Mouse (Mus musculus) stomach, embryonic 14.5 days (tissue): ENCODE results near the gene Ublcp1. TPM values are rescaled to one million over a fixed set of nuclear protein-coding genes. Genes with fewer than 3 reads are reported as not detected.

ENCODE experiments used
- ATAC-seq: fragments of 200-750 bp; cut with Nextera tagmentation; 2 replicates; pipeline ENCODE4 v1.8.0; 2017; ENCODE audit warnings: low read depth, moderate TSS enrichment; ENCODE audit not compliant: insufficient number of reproducible peaks, insufficient read depth, low FRiP score
- H3K27ac ChIP-seq: fragments of 300-500 bp; sonication (generic); 2 replicates; pipeline ENCODE4 v1.5.1; 2014; ENCODE audit warnings: mild to moderate bottlenecking, low read length, moderate library complexity, mixed read lengths
- H3K27me3 ChIP-seq: fragments of 300-500 bp; sonication (generic); 2 replicates; pipeline ENCODE4 v1.6.1; 2014; ENCODE audit warnings: low read length, control low read depth, mixed read lengths; ENCODE audit not compliant: control insufficient read depth, insufficient read depth
- H3K36me3 ChIP-seq: fragments of 300-500 bp; sonication (generic); 2 replicates; pipeline ENCODE4 v1.6.1; 2014; ENCODE audit warnings: mild to moderate bottlenecking, control low read depth, low read length, moderate library complexity, mixed read lengths; ENCODE audit not compliant: control insufficient read depth, insufficient read depth
- H3K4me1 ChIP-seq: fragments of 300-500 bp; sonication (generic); 2 replicates; pipeline ENCODE4 v1.6.1; 2014; ENCODE audit warnings: low read length, control low read depth, mixed read lengths; ENCODE audit not compliant: control insufficient read depth, insufficient read depth
- H3K4me2 ChIP-seq: fragments of 300-500 bp; sonication (generic); replicated peaks from 2 replicates; pipeline ENCODE4 v1.6.1; 2014; ENCODE audit warnings: low read depth, low read length, control low read depth
- H3K4me3 ChIP-seq: fragments of 300-500 bp; sonication (generic); 2 replicates; pipeline ENCODE4 v1.5.1; 2014; ENCODE audit warnings: low read depth, low read length, control low read depth
- H3K9ac ChIP-seq: fragments of 300-500 bp; sonication (generic); replicated peaks from 2 replicates; pipeline ENCODE4 v1.6.1; 2014; ENCODE audit warnings: low read depth, mild to moderate bottlenecking, control low read depth, low read length, moderate library complexity, mixed read lengths
- H3K9me3 ChIP-seq: fragments of 300-500 bp; sonication (generic); 2 replicates; pipeline ENCODE4 v1.6.1; 2016; ENCODE audit warnings: low read depth, low read length, control low read depth; ENCODE audit not compliant: control insufficient read depth
- WGBS: fragments of 180-500 bp; shearing (Covaris S2); extraction: QIAGEN DNeasy Blood & Tissue Kit; methylation state at CpG from one replicate; pipeline ENCODE4 v1.1.7; 2014; 5-methylcytosine and 5-hydroxymethylcytosine counted together
- polyA plus RNA-seq: library from polyadenylated mRNA; unstranded; fragments of >200 nt; fragmentation: Nextera tagmentation; extraction: Ambion mirVana; gene quantifications from 2 replicates; pipeline ENCODE4 v1.2.1, GENCODE M21; 2014

The Ublcp1 gene
- polyA plus RNA-seq, 1 experiment from 2014 or later: 61.9 TPM

DNA sequence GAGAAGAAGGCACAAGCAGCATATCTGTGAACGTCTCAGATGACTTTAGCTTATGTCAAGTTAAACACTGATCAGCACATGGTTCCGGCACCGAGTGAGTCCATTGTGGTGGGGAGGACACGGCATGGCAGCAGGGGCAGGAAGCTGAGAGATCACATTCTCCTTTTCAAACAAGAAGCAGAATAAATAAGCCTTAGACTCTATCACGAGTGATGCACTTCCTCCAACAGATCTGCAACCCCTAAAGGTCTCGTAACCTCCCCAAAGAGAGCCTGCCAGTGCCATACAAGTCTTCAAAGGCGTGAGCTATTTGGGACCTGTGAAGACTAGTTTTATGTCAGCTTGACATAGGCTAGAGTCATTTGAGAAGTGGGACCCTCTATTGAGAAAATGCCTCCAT, 30.7 kb upstream of the Ublcp1 start:
- Histone ChIP-seq H3K4me2 (no peak overlapping the region), H3K9ac (no peak overlapping the region), H3K27me3 (no peaks in the 10 kb centered on the region), H3K27ac (no peak overlapping the region), H3K36me3 (no peaks in the 10 kb centered on the region), H3K4me1 (0 out of 2 replicates have a peak, but pooled peaks cover 5% of the 10 kb centered on the region), H3K9me3 (no peaks in the 10 kb centered on the region), H3K4me3 (no peak overlapping the region)
- ATAC-seq: no peak
- WGBS: 72% methylated on average over 7 of the region's 7 CpGs

DNA sequence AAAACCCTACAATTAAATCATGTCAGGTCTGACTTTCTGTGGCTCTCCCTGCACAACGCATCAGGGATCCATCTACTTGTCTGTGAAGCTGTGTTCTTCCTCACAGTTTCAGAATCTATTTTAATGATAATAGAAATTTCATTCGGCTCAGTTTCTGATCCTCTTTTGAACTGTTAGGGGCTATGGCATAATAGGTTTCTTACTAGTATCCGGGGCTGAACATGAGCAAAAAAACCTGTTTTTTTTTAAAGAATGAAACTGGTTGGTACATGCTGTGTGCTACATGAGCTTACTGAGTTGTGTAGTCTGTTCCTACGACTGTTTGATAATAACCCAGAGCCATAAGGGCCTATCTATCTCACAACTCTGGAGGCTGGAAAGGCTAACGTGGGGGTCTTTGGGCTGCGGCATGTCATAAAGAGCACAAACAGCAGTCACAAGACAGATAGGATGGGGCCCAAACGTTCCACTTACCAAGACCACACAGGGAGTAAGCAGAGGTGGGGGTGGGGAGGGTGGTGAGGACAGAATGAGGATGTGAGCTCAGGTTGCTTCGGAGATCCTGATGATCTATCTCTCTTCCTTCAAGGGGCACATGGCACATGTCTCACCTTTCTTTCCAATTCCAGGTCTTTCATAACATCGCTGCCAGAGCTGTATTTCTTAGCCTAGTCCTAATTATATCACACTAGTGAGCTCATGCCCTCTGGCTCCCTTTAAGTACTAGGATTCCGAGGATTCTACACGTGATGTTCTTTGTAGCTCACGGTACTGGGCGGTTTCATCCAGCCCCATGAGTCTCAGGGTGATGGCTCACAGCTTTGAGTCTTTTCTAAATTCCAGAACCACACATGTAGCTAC, 28.3 kb upstream of the Ublcp1 start:
- Histone ChIP-seq H3K4me3 (no peak overlapping the region), H3K27me3 (no peaks in the 10 kb centered on the region), H3K4me1 (0 out of 2 replicates have a peak, but pooled peaks cover 6% of the 10 kb centered on the region), H3K4me2 (no peak overlapping the region), H3K36me3 (no peaks in the 10 kb centered on the region), H3K9me3 (no peaks in the 10 kb centered on the region), H3K27ac (no peak overlapping the region), H3K9ac (no peak overlapping the region)
- no peak for ATAC-seq
- 45% methylated on average over 13 of the region's 13 CpGs for WGBS

- H3K27ac ChIP-seq: no peak overlapping the region; the same call in 1 of the 2 replicates
- H3K4me3 ChIP-seq: no peak overlapping the region
- no peak for ATAC-seq
- no peaks in the 10 kb centered on the region for H3K9me3 ChIP-seq
- no peak overlapping the region for H3K4me2 ChIP-seq
- no peak overlapping the region for H3K9ac ChIP-seq
- 51% methylated on average over 3 of the region's 3 CpGs for WGBS
- 0 out of 2 replicates have a peak, but pooled peaks cover 6% of the 10 kb centered on the region for H3K4me1 ChIP-seq
- H3K36me3 ChIP-seq: no peaks in the 10 kb centered on the region
- no peaks in the 10 kb centered on the region for H3K27me3 ChIP-seq
These were observed 25.9 kb upstream of the Ublcp1 start for GRCm38 (mm10) chr11:44496217-44496616.

DNA sequence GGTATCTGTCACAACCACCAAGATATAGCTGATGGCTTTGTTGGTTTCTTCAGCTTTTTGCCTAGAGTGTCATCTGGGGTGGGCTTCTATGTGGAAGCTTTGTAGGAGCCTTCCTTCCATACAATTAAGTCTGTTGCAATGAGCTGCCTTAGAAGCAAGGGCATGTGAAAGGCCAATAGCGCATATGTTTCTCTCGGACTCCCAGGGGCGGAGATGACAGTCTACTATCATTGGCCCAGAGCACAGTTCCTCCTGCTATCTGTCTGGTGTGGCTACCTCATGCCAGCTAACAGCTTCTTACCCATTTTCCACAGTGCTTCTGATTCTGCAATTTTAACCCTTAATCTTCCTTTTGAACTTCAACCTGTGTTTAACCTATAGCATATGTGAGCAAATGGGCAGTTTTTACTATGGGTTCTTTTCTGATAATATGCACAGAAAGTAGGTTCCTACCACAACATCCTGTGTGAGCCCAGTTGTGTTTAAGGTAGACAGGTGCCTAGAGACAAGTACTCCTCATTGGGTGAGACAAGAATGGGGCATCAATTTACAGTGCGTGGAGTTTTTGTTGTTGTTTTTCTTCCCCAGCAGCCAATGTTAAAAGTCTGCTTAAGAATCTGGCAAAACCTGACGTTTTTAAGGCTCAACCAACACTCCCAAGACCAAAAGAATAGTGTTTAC, 24.5 kb upstream of the Ublcp1 start:
- 84% methylated on average over 5 of the region's 5 CpGs for WGBS

GRCm38 (mm10) chr11:44489117-44489516, 18.8 kb upstream of the Ublcp1 start:
- no peaks in the 10 kb centered on the region for H3K36me3 ChIP-seq
- no peak overlapping the region for H3K27ac ChIP-seq
- no peaks in the 10 kb centered on the region for H3K9me3 ChIP-seq
- no peaks in the 10 kb centered on the region for H3K4me1 ChIP-seq
- H3K27me3 ChIP-seq: no peaks in the 10 kb centered on the region
- no peak overlapping the region for H3K4me3 ChIP-seq
- ATAC-seq: no peak
- 92% methylated on average over 1 of the region's 1 CpGs for WGBS
- no peak overlapping the region for H3K9ac ChIP-seq
- no peak overlapping the region for H3K4me2 ChIP-seq

More for the DNA sequence above, 24.5 kb upstream of the Ublcp1 start:
- Histone ChIP-seq H3K9me3 (no peaks in the 10 kb centered on the region), H3K36me3 (no peaks in the 10 kb centered on the region), H3K4me3 (no peak overlapping the region), H3K9ac (no peak overlapping the region), H3K27me3 (no peaks in the 10 kb centered on the region), H3K4me1 (0 out of 2 replicates have a peak, but pooled peaks cover 6% of the 10 kb centered on the region), H3K4me2 (no peak overlapping the region), H3K27ac (no peak overlapping the region)
- ATAC-seq: no peak

DNA sequence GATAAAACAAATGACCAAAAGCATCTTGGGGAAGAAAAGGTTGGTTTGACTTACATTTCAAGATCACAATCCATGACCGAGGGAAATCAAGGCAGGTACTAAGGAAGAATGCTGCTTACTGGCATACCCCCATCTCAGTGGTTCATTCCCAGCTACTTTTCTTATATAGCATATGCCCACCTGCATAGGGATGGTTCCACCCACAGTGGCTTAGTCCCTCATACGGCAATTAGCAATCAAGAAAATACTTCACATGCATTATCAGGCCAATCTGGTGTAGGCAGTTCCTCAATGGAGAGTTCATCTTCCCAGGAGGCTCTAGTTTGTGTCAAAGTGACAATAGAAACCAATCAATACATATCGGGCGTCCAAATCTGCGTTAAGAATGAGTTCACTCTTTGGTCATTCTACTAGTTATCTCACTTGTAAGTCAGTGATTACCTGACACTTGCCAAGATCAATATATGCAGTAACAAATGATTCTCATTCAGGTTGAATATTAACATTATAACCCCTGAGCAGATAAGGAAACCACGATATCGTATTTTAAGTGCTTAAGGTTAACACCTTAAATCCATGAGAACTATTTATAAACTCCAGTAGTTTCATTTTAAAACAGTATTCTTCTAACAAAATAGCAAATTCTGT, 14.9 kb upstream of the Ublcp1 start:
- no peaks in the 10 kb centered on the region for H3K36me3 ChIP-seq
- ATAC-seq: no peak
- H3K9me3 ChIP-seq: no peaks in the 10 kb centered on the region
- WGBS: 78% methylated on average over 7 of the region's 7 CpGs
- H3K4me1 ChIP-seq: no peaks in the 10 kb centered on the region
- no peak overlapping the region for H3K27ac ChIP-seq
- H3K9ac ChIP-seq: no peak overlapping the region
- H3K4me2 ChIP-seq: no peak overlapping the region
- no peak overlapping the region for H3K4me3 ChIP-seq
- H3K27me3 ChIP-seq: no peaks in the 10 kb centered on the region

- Histone ChIP-seq H3K36me3 (no peaks in the 10 kb centered on the region), H3K27ac (no peak overlapping the region), H3K4me3 (no peak overlapping the region), H3K9ac (no peak overlapping the region), H3K4me1 (no peaks in the 10 kb centered on the region), H3K9me3 (no peaks in the 10 kb centered on the region), H3K4me2 (no peak overlapping the region), H3K27me3 (no peaks in the 10 kb centered on the region)
- ATAC-seq: no peak
- WGBS: 88% methylated on average over 6 of the region's 6 CpGs
These were observed 9.9 kb upstream of the Ublcp1 start for GRCm38 (mm10) chr11:44480246-44480645.

- Histone ChIP-seq H3K4me3 (no peak overlapping the region), H3K4me1 (no peaks in the 10 kb centered on the region), H3K9me3 (no peaks in the 10 kb centered on the region), H3K36me3 (no peaks in the 10 kb centered on the region), H3K9ac (no peak overlapping the region), H3K27ac (no peak overlapping the region), H3K27me3 (no peaks in the 10 kb centered on the region), H3K4me2 (no peak overlapping the region)
- no peak for ATAC-seq
- 89% methylated on average over 4 of the region's 4 CpGs for WGBS
These were observed 8.1 kb upstream of the Ublcp1 start for GRCm38 (mm10) chr11:44478382-44478781.
